Mouse (Mus musculus) thymus, adult 2 months (tissue): ENCODE results near the gene Pdhb.

Experiments used
- CTCF ChIP-seq: fragments of 200-500 bp; IDR thresholded peaks from 2 replicates; pipeline ENCODE4 v1.5.1; 2012; ENCODE audit warnings: mild to moderate bottlenecking, control low read depth, low read length, moderate library complexity, borderline replicate concordance; ENCODE audit not compliant: control insufficient read depth, poor library complexity, insufficient read depth; ENCODE audit errors: extremely low read depth
- POLR2A ChIP-seq: fragments of 200-500 bp; IDR thresholded peaks from 2 replicates; pipeline ENCODE4 v1.6.1; 2012; ENCODE audit warnings: mild to moderate bottlenecking, low read length, control low read depth, moderate library complexity; ENCODE audit not compliant: control insufficient read depth, poor library complexity, insufficient read depth; ENCODE audit errors: extremely low read depth

- TF ChIP-seq POLR2A (no peak), CTCF (no peak)
Measured at GRCm38 (mm10) chr14:8124046-8124881, 48.6 kb downstream of the Pdhb start.
